ENCODE assay signal across 12 mouse cellular contexts in genomic region chr17:36265834-36266233, GRCm38 (mm10). TPM values are rescaled to one million over a fixed set of nuclear protein-coding genes. Genes with fewer than 3 reads are reported as not detected.
DNase-seq lines count a peak whose midpoint lies in the region; ATAC-seq and TF ChIP-seq lines count a peak whose summit lies in the region.
"Had no signal": no experiment of that assay in that cellular context is flagged by ENCODE, and none has a peak within 500 bp of the region (broad histone marks: within the 10 kb centered on the region; RNA-seq: fewer than 3 reads in every experiment).

No protein-coding gene starts in this region.

- H3K9me3 ChIP-seq in heart, postnatal 0 days (replicated peaks; ENCODE audit: control insufficient read depth, low read length), result no peaks in the 10 kb centered on the region
- no peaks in the 10 kb centered on the region for H3K9me3 ChIP-seq in forebrain, embryonic 16.5 days (ENCODE audit: control insufficient read depth, low read length)
- H3K9me3 ChIP-seq in forebrain, embryonic 12.5 days, result no peaks in the 10 kb centered on the region
- H3K9me3 ChIP-seq: liver, embryonic 13.5 days had no signal

- H3K4me2 ChIP-seq in heart, postnatal 0 days (ENCODE audit: low read depth, low read length), result no peak overlapping the region
- no peak overlapping the region for H3K4me2 ChIP-seq in forebrain, embryonic 16.5 days (ENCODE audit: low read length)
- no peak overlapping the region for H3K4me2 ChIP-seq in forebrain, embryonic 12.5 days
- H3K4me2 ChIP-seq: liver, embryonic 13.5 days had no signal

- no peaks in the 10 kb centered on the region for H3K27me3 ChIP-seq in heart, postnatal 0 days (ENCODE audit: control insufficient read depth, insufficient read depth, low read length)
- H3K27me3 ChIP-seq in forebrain, embryonic 16.5 days (replicated peaks; ENCODE audit: control insufficient read depth, insufficient read depth, low read length), result no peaks in the 10 kb centered on the region
- no peaks in the 10 kb centered on the region for H3K27me3 ChIP-seq in forebrain, embryonic 12.5 days
- H3K27me3 ChIP-seq: liver, embryonic 13.5 days; Patski had no signal

- H3K27ac ChIP-seq in heart, postnatal 0 days (ENCODE audit: low read depth), result no peak overlapping the region
- H3K27ac ChIP-seq in forebrain, embryonic 16.5 days (ENCODE audit: low read length), result no peak overlapping the region
- H3K27ac ChIP-seq in forebrain, embryonic 12.5 days, result no peak overlapping the region
- H3K27ac ChIP-seq: liver, embryonic 13.5 days had no signal

- no peak overlapping the region for H3K9ac ChIP-seq in heart, postnatal 0 days (replicated peaks; ENCODE audit: low read depth, low read length)
- H3K9ac ChIP-seq in forebrain, embryonic 16.5 days (replicated peaks; ENCODE audit: low read depth, low read length), result no peak overlapping the region
- no peak overlapping the region for H3K9ac ChIP-seq in forebrain, embryonic 12.5 days
- H3K9ac ChIP-seq: liver, embryonic 13.5 days had no signal

- ATAC-seq in heart, postnatal 0 days (ENCODE audit: insufficient read depth, low read depth), result no peak
- ATAC-seq in CD4-positive, CD25-positive, alpha-beta regulatory T cell, adult 4 months, result peak; percentile 92
- no peak for ATAC-seq in forebrain, embryonic 16.5 days
- no peak for ATAC-seq in forebrain, embryonic 12.5 days (ENCODE audit: low FRiP score)
- ATAC-seq: Patski had no signal

- H3K36me3 ChIP-seq in heart, postnatal 0 days (replicated peaks; ENCODE audit: control insufficient read depth, insufficient read depth, low read length), result peaks cover 68% of the 10 kb centered on the region
- peaks cover 42% of the 10 kb centered on the region for H3K36me3 ChIP-seq in forebrain, embryonic 16.5 days (ENCODE audit: control insufficient read depth, insufficient read depth)
- H3K36me3 ChIP-seq in forebrain, embryonic 12.5 days (replicated peaks), result peaks cover 66% of the 10 kb centered on the region

- no peak for DNase-seq in heart, postnatal 0 days (ENCODE audit: low spot score)
- no peak for DNase-seq in heart, adult 9 months (ENCODE audit: low spot score in 2 of 2)
- DNase-seq in induced T-regulatory cell, adult 2 months (ENCODE audit: low read depth), result peak; percentile 89
- DNase-seq in spleen, postnatal 10 days (ENCODE audit: low spot score in 2 of 2), result peak; percentile 22 to 77
- no peak for DNase-seq in adrenal gland, postnatal 4 days (ENCODE audit: low spot score in 2 of 2)
- DNase-seq: liver, embryonic 13.5 days had no signal

- peaks cover 5% of the 10 kb centered on the region for H3K4me1 ChIP-seq in heart, postnatal 0 days (ENCODE audit: control insufficient read depth, insufficient read depth)
- peaks cover 10% of the 10 kb centered on the region for H3K4me1 ChIP-seq in forebrain, embryonic 16.5 days (replicated peaks; ENCODE audit: control insufficient read depth, insufficient read depth, low read length)
- peaks cover 11% of the 10 kb centered on the region for H3K4me1 ChIP-seq in forebrain, embryonic 12.5 days

- 0 out of 2 replicates have a peak, but pooled peaks have one; percentile 15 for TF ChIP-seq CTCF in heart, postnatal 0 days (IDR thresholded peaks at IDR 0.05; ENCODE audit: low read depth)

- no peak for TF ChIP-seq EP300 in heart, postnatal 0 days (IDR thresholded peaks at IDR 0.05; ENCODE audit: low read depth)

- 81% methylated on average over 5 of the region's 5 CpGs for WGBS in heart, postnatal 0 days
- WGBS in forebrain, embryonic 16.5 days, result 77% methylated on average over 5 of the region's 5 CpGs
- 79% methylated on average over 5 of the region's 5 CpGs for WGBS in forebrain, embryonic 12.5 days

- no peak overlapping the region for H3K4me3 ChIP-seq in heart, postnatal 0 days (ENCODE audit: low read depth, low read length)
- H3K4me3 ChIP-seq in forebrain, embryonic 16.5 days (replicated peaks; ENCODE audit: low read length), result no peak overlapping the region
- H3K4me3 ChIP-seq in forebrain, embryonic 12.5 days (replicated peaks), result no peak overlapping the region
- H3K4me3 ChIP-seq: liver, embryonic 13.5 days had no signal

RNA-seq across cellular contexts. Expression of gene Trim39, which starts 6.2 kb away (rescaled TPM):
- 7.4 and 14.3 TPM in 2 replicates for total RNA-seq in heart, postnatal 0 days (2014; rRNA removed; ENCODE audit: low replicate concordance)
- 4.8 and 5.1 TPM in 2 replicates for polyA plus RNA-seq in heart, postnatal 0 days (2015; fragmentation: Nextera tagmentation; extraction: Ambion mirVana)
- 10 to 100 TPM; 17.2 to 25.9 TPM for polyA plus RNA-seq in CD4-positive, CD25-positive, alpha-beta regulatory T cell, adult 4 months (2017; shearing (Covaris generic))
- 27.9 and 31.8 TPM in 2 replicates for polyA plus RNA-seq in forebrain, embryonic 16.5 days (2015; fragmentation: Nextera tagmentation; extraction: Ambion mirVana)
- 22.2 and 23.3 TPM in 2 replicates for polyA plus RNA-seq in forebrain, embryonic 12.5 days (2016; fragmentation: Nextera tagmentation; extraction: Ambion mirVana)
- 10 to 100 TPM; 22.3 to 23.0 TPM for total RNA-seq in adrenal gland, postnatal 4 days (2021)

RNA-seq across cellular contexts. Expression of gene Rpp21, which starts 8.0 kb away (rescaled TPM):
- 5.5 and 28.3 TPM in 2 replicates for total RNA-seq in heart, postnatal 0 days (2014; rRNA removed; ENCODE audit: low replicate concordance)
- polyA plus RNA-seq in heart, postnatal 0 days (2015; fragmentation: Nextera tagmentation; extraction: Ambion mirVana), result 89.0 and 97.8 TPM in 2 replicates
- polyA plus RNA-seq in CD4-positive, CD25-positive, alpha-beta regulatory T cell, adult 4 months (2017; shearing (Covaris generic)), result 100 to 1,000 TPM; 191 to 211 TPM
- polyA plus RNA-seq in forebrain, embryonic 16.5 days (2015; fragmentation: Nextera tagmentation; extraction: Ambion mirVana), result 84.8 and 99.7 TPM in 2 replicates
- polyA plus RNA-seq in forebrain, embryonic 12.5 days (2016; fragmentation: Nextera tagmentation; extraction: Ambion mirVana), result 75.8 and 84.7 TPM in 2 replicates
- total RNA-seq in adrenal gland, postnatal 4 days (2021), result 10 to 100 TPM; 41.5 to 45.2 TPM

RNA-seq across cellular contexts. Expression of gene H2-M10.2, which starts 20.5 kb away (rescaled TPM):
- total RNA-seq in heart, postnatal 0 days (2014; rRNA removed; ENCODE audit: low replicate concordance), result not detected in 2 replicates
- polyA plus RNA-seq in heart, postnatal 0 days (2015; fragmentation: Nextera tagmentation; extraction: Ambion mirVana), result not detected in 2 replicates
- polyA plus RNA-seq in CD4-positive, CD25-positive, alpha-beta regulatory T cell, adult 4 months (2017; shearing (Covaris generic)), result under 1 TPM in 1 of 2 experiments, not detected in 1; 0.39 TPM
- 0.32 TPM in 1 of 2 replicates, not detected in the other for polyA plus RNA-seq in forebrain, embryonic 16.5 days (2015; fragmentation: Nextera tagmentation; extraction: Ambion mirVana)
- polyA plus RNA-seq in forebrain, embryonic 12.5 days (2016; fragmentation: Nextera tagmentation; extraction: Ambion mirVana), result 0.18 TPM in 1 of 2 replicates, not detected in the other
- not detected for total RNA-seq in adrenal gland, postnatal 4 days (2021)
- total RNA-seq: gastrocnemius, postnatal 4 days had no signal
- polyA plus RNA-seq: kidney, embryonic 16.5 days; liver, embryonic 13.5 days had no signal

Comparison
In these comparisons a context has a peak if more than half of its experiments do, and no peak if none do; other contexts are left out.
1. DNase-seq: peak in induced T-regulatory cell, adult 2 months (single experiment) and spleen, postnatal 10 days (2 of 2); none in heart, postnatal 0 days (single experiment), heart, adult 9 months (0 of 2) and adrenal gland, postnatal 4 days (0 of 2).